Mouse (Mus musculus) embryo, embryonic 10 days (tissue): ENCODE results near the gene Vangl2.

Source experiments
- DNase-seq: peaks from one replicate; pipeline ENCODE4 v3.0.0-alpha.2; 2015; ENCODE audit warnings: low spot score

Gene Vangl2

DNA sequence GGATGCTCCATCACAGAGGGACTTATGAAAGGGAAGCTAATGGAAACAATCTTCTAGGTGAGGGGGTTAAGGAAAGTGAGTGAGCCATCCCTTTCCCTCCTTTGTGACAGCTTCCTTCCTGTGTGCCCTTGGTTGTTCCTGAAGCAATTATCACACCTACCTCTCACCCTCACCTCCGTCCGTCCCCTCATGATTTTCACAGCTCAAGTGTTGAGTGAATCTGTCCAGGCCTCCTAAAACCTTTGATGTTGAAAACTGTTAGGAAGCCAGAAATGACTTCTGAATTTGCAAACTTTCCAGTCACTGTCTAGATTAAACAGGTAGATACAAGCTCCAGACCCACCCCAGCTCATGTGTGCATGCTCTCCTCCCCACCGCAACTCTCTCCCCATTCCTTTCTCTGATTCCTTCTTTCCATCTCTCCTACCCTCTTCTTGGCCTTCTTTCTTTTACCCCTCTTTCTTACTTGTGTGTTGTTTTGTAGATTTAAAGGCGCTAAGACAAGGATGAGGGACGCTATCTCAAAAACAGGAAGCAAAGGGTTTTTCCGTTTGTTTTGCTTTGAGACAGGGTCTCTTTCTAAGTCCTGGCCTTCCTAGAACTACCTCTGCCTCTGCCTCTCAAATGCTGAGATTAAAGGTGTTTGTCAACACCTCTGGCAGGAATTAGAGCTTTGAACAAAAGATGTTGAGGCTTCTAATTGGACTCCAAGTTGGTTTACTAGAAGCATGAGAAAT is 62.0 kb downstream of the Vangl2 start:
- no peak for DNase-seq

GRCm38 (mm10) chr1:171963613-171964012 is 64.6 kb downstream of the Vangl2 start:
- DNase-seq = no peak

DNA sequence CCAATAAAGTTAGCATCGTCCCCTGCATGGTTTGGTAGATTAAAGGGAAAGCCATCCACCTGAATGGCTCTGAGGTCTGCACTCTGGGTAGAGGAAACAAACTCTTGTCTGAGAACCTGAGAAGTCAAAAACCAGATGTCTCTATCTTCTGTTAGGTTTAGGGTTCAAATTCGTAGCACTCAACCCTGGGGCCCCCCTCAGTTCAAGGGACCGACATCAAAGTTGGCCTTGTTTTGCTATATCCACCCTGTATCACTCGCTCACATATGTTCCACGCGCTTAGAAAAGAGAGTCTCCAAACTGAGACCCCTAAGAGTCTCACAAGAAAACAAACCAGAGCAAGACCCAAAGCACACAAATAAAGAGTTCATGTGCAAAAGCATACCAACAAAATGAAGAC is 66.5 kb downstream of the Vangl2 start:
- no peak for DNase-seq

- no peak for DNase-seq
Measured at GRCm38 (mm10) chr1:171960726-171961125, 67.5 kb downstream of the Vangl2 start.

DNA sequence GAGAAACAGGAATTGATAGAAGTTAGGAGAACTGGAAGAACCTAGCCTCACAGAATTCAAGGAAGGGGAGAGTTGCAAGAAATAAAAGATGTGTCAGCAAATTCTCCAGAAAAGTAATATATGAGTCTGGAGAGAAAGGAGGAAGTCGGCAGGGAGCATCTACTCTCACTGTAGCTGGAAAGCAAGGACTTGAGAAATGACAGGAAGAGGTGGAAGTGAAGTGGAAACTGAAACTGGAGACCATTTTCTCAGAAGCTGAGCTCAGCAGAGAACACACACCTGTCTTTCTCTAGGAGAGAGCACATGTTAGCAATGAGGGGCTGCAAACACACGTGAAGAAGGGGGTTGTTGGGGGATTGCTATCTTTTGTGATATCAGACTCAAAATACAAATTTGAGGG is 70.8 kb downstream of the Vangl2 start:
- DNase-seq = no peak

DNA sequence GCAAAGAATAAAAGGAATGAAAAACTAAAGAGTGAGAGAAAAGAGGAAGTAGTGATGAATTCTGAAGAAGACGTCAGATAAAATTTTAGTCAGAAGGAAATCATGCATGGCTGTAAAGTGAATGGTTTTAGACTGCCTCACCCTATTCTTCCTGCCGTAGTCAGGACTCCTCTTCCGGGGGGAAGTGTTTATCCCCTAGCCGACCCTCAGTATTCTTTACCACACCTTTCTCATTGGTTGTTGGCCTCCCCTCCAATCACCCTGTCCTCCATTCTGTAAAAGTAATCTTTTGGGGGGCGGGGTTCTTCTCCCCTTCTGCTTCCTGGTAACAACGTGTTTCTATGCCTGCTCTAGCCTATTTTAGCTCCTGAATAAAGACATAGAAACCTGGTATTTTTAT is 73.2 kb downstream of the Vangl2 start:
- no peak for DNase-seq
